Mouse (Mus musculus) midbrain, embryonic 15.5 days (tissue): ENCODE measurements around the gene Cdc20b. TPM values are rescaled to one million over a fixed set of nuclear protein-coding genes. Genes with fewer than 3 reads are reported as not detected.

Experiments used
- ATAC-seq: fragments of 200-750 bp; cut with Nextera tagmentation; replicated peaks from 2 replicates; pipeline ENCODE4 v1.8.0; 2017; ENCODE audit warnings: moderate TSS enrichment
- H3K27ac ChIP-seq: fragments of 300-500 bp; sonication (generic); 2 replicates; pipeline ENCODE4 v1.5.1; 2015; ENCODE audit warnings: mild to moderate bottlenecking, inconsistent platforms
- H3K27me3 ChIP-seq: fragments of 300-500 bp; sonication (generic); replicated peaks from 2 replicates; pipeline ENCODE4 v1.6.1; 2015; ENCODE audit warnings: inconsistent platforms
- H3K36me3 ChIP-seq: fragments of 300-500 bp; sonication (generic); replicated peaks from 2 replicates; pipeline ENCODE4 v1.6.1; 2015; ENCODE audit warnings: inconsistent platforms
- H3K4me1 ChIP-seq: fragments of 300-500 bp; sonication (generic); 2 replicates; pipeline ENCODE4 v1.6.1; 2015; ENCODE audit warnings: inconsistent platforms
- H3K4me2 ChIP-seq: fragments of 300-500 bp; sonication (generic); 2 replicates; pipeline ENCODE4 v1.6.1; 2015; ENCODE audit warnings: inconsistent platforms, mild to moderate bottlenecking, moderate library complexity
- H3K4me3 ChIP-seq: fragments of 300-500 bp; sonication (generic); 2 replicates; pipeline ENCODE4 v1.5.1; 2015; ENCODE audit warnings: mild to moderate bottlenecking, inconsistent platforms
- H3K9ac ChIP-seq: fragments of 300-500 bp; sonication (generic); 2 replicates; pipeline ENCODE4 v1.6.1; 2015; ENCODE audit warnings: mild to moderate bottlenecking, inconsistent platforms
- H3K9me3 ChIP-seq: fragments of 300-500 bp; sonication (generic); 2 replicates; pipeline ENCODE4 v1.6.1; 2016; ENCODE audit warnings: inconsistent platforms
- WGBS: fragments of 180-500 bp; shearing (Covaris S2); methylation state at CpG from one replicate; pipeline ENCODE4 v1.1.7; 2015; ENCODE audit warnings: mixed read lengths; 5-methylcytosine and 5-hydroxymethylcytosine counted together
- polyA plus RNA-seq: library from polyadenylated mRNA; unstranded; fragments of >200 nt; fragmentation: Nextera tagmentation; extraction: Ambion mirVana; gene quantifications from 2 replicates; pipeline ENCODE4 v1.2.1, GENCODE M21; 2015

The Cdc20b gene
- polyA plus RNA-seq, 1 experiment from 2014 or later, result 0.57 TPM

DNA sequence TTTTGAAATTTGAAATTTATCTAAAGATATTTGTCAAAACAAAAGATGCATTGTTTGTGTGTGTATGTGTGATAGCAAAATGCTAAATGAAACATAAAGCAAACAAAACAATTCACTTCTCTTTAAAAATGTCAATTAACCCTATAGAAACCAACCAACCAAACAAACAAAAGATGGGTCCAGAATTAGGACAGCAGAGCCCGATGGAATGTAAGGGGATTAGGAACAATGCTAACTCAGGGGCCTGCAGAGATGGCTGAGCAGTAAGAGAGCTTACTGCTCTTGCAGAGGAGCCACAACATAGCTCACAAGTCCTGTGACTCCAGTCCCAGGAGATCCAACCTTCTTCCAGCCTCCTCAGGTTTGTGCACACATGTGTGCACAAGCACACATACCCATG is 47.2 kb downstream of the Cdc20b start:
- no peak for ATAC-seq
- H3K4me3 ChIP-seq, result no peak overlapping the region
- H3K27me3 ChIP-seq, result no peaks in the 10 kb centered on the region
- no peak overlapping the region for H3K27ac ChIP-seq
- peaks cover 6% of the 10 kb centered on the region; the same call in 1 of the 2 replicates for H3K4me1 ChIP-seq
- H3K36me3 ChIP-seq, result no peaks in the 10 kb centered on the region
- H3K9me3 ChIP-seq, result no peaks in the 10 kb centered on the region
- H3K4me2 ChIP-seq, result no peak overlapping the region
- no peak overlapping the region for H3K9ac ChIP-seq
- 4% methylated on average over 1 of the region's 1 CpGs for WGBS

DNA sequence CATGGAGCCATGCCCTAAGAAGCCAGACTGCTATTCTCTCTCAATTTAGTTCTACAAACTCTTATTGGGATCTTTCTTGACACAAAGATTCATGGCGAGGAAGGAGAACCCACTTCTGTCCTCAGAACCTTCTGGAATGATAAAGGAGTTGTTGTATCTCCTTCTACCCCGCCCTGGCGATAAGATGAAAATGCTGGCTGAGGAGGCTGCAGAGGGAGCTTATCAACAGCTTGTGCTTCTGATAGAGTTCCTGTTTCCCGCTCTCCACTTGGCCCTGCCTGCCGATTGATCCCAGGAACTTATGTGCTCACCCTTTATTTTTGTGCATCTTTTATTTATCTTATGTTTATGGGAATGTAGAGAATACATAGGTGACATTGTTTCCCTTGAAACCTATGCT is 49.8 kb downstream of the Cdc20b start:
- ATAC-seq, result no peak
- no peak overlapping the region for H3K27ac ChIP-seq
- H3K9ac ChIP-seq, result no peak overlapping the region
- no peaks in the 10 kb centered on the region for H3K9me3 ChIP-seq
- no peak overlapping the region for H3K4me3 ChIP-seq
- no peaks in the 10 kb centered on the region for H3K27me3 ChIP-seq
- 84% methylated on average over 5 of the region's 5 CpGs for WGBS
- H3K4me2 ChIP-seq, result no peak overlapping the region
- no peaks in the 10 kb centered on the region for H3K36me3 ChIP-seq
- H3K4me1 ChIP-seq, result no peaks in the 10 kb centered on the region

- no peak overlapping the region for H3K4me3 ChIP-seq
- H3K36me3 ChIP-seq, result no peaks in the 10 kb centered on the region
- H3K9ac ChIP-seq, result no peak overlapping the region
- no peaks in the 10 kb centered on the region for H3K9me3 ChIP-seq
- H3K27ac ChIP-seq, result no peak overlapping the region
- no peaks in the 10 kb centered on the region for H3K27me3 ChIP-seq
- H3K4me1 ChIP-seq, result no peaks in the 10 kb centered on the region
- no peak for ATAC-seq
- WGBS, result 84% methylated on average over 13 of the region's 13 CpGs
- no peak overlapping the region for H3K4me2 ChIP-seq
Observed at GRCm38 (mm10) chr13:113087226-113088017, 52.5 kb downstream of the Cdc20b start.

DNA sequence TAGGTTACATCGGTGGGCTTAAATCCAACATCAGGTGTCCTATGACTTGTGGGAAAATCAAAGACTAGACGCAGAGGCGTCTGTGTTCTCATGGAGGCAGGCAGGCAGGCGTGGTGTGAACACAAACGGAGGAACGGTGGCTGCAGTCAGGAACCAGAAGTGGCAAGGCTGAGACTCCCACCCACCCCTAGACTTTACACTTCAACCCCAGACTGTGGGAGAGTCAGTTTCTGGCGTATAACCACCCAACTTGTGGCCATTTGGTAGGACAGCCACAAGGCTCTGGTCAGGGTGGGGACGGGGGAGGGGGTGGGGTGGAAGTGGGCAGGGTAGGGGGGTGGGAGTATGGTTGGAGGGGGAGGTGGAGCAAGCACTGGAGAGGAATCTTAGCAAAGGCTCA is 55.6 kb downstream of the Cdc20b start:
- WGBS, result 91% methylated on average over 8 of the region's 8 CpGs
- H3K9me3 ChIP-seq, result no peaks in the 10 kb centered on the region
- no peaks in the 10 kb centered on the region for H3K27me3 ChIP-seq
- no peaks in the 10 kb centered on the region for H3K36me3 ChIP-seq
- no peaks in the 10 kb centered on the region for H3K4me1 ChIP-seq
- ATAC-seq, result no peak
- H3K9ac ChIP-seq, result no peak overlapping the region
- H3K4me2 ChIP-seq, result no peak overlapping the region
- no peak overlapping the region for H3K27ac ChIP-seq
- no peak overlapping the region for H3K4me3 ChIP-seq

DNA sequence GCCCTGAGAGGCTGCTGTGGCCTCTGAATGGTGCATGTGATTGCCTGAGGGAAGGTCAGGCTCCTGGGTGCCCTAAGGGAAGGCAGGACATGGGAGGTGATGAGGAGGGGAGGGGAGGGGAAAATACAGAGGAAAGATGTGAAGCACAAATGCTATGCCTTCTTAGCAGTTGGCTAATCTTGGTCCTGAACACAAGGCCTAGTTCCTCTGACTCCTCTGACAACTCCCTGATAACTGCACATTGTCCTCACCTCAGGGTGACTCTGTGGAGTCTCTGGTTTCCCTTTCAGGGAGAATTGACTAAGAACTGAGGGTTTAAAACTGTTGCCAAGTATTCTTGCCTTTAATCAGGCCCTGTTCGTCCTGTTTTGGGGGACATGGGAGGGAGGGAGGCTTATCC is 59.7 kb downstream of the Cdc20b start:
- Histone ChIP-seq H3K4me3 (no peak overlapping the region), H3K27ac (no peak overlapping the region), H3K4me2 (no peak overlapping the region), H3K36me3 (no peaks in the 10 kb centered on the region), H3K9ac (no peak overlapping the region), H3K27me3 (no peaks in the 10 kb centered on the region), H3K4me1 (no peaks in the 10 kb centered on the region), H3K9me3 (no peaks in the 10 kb centered on the region)
- ATAC-seq, result no peak
- WGBS, result 30% methylated on average over 1 of the region's 1 CpGs

DNA sequence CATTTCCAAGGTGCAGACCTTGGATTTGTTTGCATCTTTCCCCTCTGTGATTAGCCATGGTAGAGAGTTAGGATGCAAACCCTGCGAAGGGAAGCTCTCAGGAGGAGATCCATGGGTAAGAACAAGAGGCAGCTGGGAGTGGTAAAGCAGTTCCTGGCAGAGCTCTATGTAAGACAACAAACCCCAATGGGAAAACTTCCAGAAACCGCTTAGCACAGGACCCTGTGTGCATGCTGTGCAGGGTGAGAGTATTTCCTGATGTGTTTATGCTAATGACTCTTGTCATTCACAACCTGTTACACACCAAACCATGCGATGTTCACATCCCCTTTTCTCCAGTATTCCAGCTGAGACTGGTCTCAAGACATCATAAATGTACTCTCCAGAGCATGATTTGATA is 62.1 kb downstream of the Cdc20b start:
- no peak overlapping the region for H3K4me2 ChIP-seq
- H3K36me3 ChIP-seq, result no peaks in the 10 kb centered on the region
- no peak overlapping the region for H3K4me3 ChIP-seq
- no peaks in the 10 kb centered on the region for H3K9me3 ChIP-seq
- H3K4me1 ChIP-seq, result no peaks in the 10 kb centered on the region
- H3K27ac ChIP-seq, result no peak overlapping the region
- H3K9ac ChIP-seq, result no peak overlapping the region
- no peaks in the 10 kb centered on the region for H3K27me3 ChIP-seq
- no peak for ATAC-seq
- 71% methylated on average over 3 of the region's 3 CpGs for WGBS

DNA sequence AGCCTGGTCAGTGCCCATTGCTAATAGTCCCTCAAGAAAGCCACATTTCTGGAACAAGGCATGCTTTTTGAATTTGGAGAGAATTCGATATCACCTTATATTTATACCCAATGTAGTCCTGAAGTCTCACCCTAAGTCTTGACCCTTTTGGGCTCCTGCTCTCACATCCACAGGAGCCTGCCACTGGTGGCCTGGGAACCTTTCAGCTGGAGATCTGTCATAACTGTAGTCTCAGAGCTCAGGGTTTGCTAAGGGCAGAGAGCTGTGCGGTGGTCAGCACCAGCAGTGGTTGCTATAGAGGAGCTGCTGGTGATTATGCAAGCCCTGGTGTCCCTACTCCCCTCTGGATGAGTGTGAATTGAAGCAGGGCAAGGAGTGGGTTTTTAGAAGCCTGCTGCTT is 63.5 kb downstream of the Cdc20b start:
- H3K9me3 ChIP-seq, result no peaks in the 10 kb centered on the region
- 94% methylated on average over 2 of the region's 2 CpGs for WGBS
- no peak overlapping the region for H3K4me2 ChIP-seq
- ATAC-seq, result no peak
- no peak overlapping the region for H3K4me3 ChIP-seq
- H3K9ac ChIP-seq, result no peak overlapping the region
- H3K27me3 ChIP-seq, result no peaks in the 10 kb centered on the region
- no peaks in the 10 kb centered on the region for H3K36me3 ChIP-seq
- H3K4me1 ChIP-seq, result no peaks in the 10 kb centered on the region
- H3K27ac ChIP-seq, result no peak overlapping the region

GRCm38 (mm10) chr13:113100879-113101278 is 66.0 kb downstream of the Cdc20b start, which contains the start of gene Gzma:
Gene Gzma (minus strand): TSS chr13:113100981.
- ATAC-seq, result no peak
- Histone ChIP-seq H3K9me3 (no peaks in the 10 kb centered on the region), H3K4me1 (no peaks in the 10 kb centered on the region), H3K27me3 (no peaks in the 10 kb centered on the region), H3K4me3 (no peak within 1 kb of the TSS), H3K27ac (no peak within 1 kb of the TSS), H3K9ac (no peak within 1 kb of the TSS), H3K36me3 (no peaks in the 10 kb centered on the region), H3K4me2 (no peak within 1 kb of the TSS)
- WGBS, result 91% methylated on average over 6 of the region's 6 CpGs

DNA sequence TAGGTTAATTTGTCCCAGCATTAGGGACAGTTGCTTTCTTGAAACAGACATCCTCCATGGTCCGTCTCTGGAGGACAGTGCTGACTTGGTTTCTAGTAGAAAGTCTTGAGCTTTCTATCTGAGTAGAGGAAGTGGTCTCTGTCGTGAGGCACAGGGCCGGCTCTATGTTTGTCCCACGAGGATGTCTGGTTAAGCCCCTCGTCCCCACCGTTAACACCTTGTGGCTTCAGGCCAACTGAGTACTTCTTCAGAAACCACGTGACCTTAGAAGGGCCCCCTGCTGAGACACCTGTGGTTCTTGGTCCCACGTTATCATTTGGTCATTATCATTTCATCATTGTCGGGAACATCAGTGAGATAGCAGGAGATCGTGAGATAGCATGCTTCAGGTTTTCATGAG is 66.9 kb downstream of the Cdc20b start:
- H3K4me3 ChIP-seq, result no peak overlapping the region
- H3K27me3 ChIP-seq, result no peaks in the 10 kb centered on the region
- H3K36me3 ChIP-seq, result no peaks in the 10 kb centered on the region
- H3K4me1 ChIP-seq, result no peaks in the 10 kb centered on the region
- H3K9ac ChIP-seq, result no peak overlapping the region
- no peak for ATAC-seq
- no peak overlapping the region for H3K4me2 ChIP-seq
- 80% methylated on average over 10 of the region's 10 CpGs for WGBS
- H3K9me3 ChIP-seq, result no peaks in the 10 kb centered on the region
- H3K27ac ChIP-seq, result no peak overlapping the region

DNA sequence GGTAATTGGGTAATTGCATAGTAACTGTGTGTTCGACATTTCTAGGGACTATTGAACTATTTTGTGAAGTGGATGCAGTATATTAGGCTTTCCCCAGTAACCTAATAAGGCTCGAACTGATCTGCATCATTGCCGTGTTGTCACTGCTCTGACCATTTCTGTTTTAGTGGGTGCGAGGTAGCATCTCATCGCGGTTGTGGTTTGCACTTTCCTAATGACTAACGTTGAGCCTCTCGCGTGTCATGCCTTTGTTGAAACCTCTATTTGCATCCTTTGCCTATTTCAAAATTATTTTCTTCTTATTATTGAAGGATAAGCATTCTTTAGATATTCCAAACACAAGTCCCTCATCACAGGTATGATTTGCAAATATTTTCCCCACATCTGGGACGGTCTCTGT is 69.8 kb downstream of the Cdc20b start:
- H3K27me3 ChIP-seq, result no peaks in the 10 kb centered on the region
- no peaks in the 10 kb centered on the region for H3K9me3 ChIP-seq
- no peak overlapping the region for H3K27ac ChIP-seq
- H3K4me2 ChIP-seq, result no peak overlapping the region
- no peak overlapping the region for H3K9ac ChIP-seq
- WGBS, result 91% methylated on average over 10 of the region's 10 CpGs
- H3K36me3 ChIP-seq, result no peaks in the 10 kb centered on the region
- H3K4me1 ChIP-seq, result no peaks in the 10 kb centered on the region
- H3K4me3 ChIP-seq, result no peak overlapping the region
- no peak for ATAC-seq

DNA sequence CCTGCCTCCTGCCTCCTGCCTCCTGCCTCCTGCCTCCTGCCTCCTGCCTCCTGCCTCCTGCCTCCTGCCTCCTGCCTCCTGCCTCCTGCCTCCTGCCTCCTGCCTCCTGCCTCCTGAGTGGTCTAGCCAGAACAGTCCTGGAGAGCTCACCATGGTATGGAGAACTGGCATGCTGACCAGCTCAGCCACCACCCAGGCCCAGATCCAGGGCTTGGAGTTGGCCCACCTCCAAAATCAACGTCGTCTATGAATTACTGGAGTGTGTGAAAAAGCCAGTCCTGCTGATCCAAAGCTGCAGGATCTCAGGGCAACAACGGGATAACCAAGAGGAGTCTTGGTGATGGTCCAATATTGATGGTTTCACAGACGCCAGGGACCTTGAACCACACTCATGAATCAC is 84.1 kb downstream of the Cdc20b start:
- H3K4me2 ChIP-seq, result no peak overlapping the region
- ATAC-seq, result no peak
- 70% methylated on average over 4 of the region's 4 CpGs for WGBS
- H3K9me3 ChIP-seq, result no peaks in the 10 kb centered on the region
- no peaks in the 10 kb centered on the region for H3K4me1 ChIP-seq
- H3K4me3 ChIP-seq, result no peak overlapping the region
- no peaks in the 10 kb centered on the region for H3K27me3 ChIP-seq
- H3K9ac ChIP-seq, result no peak overlapping the region
- no peak overlapping the region for H3K27ac ChIP-seq
- H3K36me3 ChIP-seq, result no peaks in the 10 kb centered on the region

GRCm38 (mm10) chr13:113120324-113121237 is 85.7 kb downstream of the Cdc20b start:
- Histone ChIP-seq H3K9me3 (no peaks in the 10 kb centered on the region), H3K27ac (no peak overlapping the region), H3K4me2 (no peak overlapping the region), H3K36me3 (no peaks in the 10 kb centered on the region), H3K4me1 (no peaks in the 10 kb centered on the region), H3K27me3 (no peaks in the 10 kb centered on the region), H3K9ac (no peak overlapping the region), H3K4me3 (no peak overlapping the region)
- 90% methylated on average over 17 of the region's 17 CpGs for WGBS
- ATAC-seq, result no peak
